Mouse (Mus musculus) liver, adult 2 months (tissue): ENCODE results near the gene Sh3bp4.
A peak's percentile ranks its signal among the peaks of the same experiment; 100 is the strongest.

Experiments
- CTCF ChIP-seq: fragments of 200-500 bp; IDR thresholded peaks from 2 replicates; pipeline ENCODE4 v1.5.1; 2011; ENCODE audit warnings: low read depth, low read length, control low read depth
- POLR2A ChIP-seq: fragments of 200-500 bp; IDR thresholded peaks from 2 replicates; pipeline ENCODE4 v1.6.1; 2011; ENCODE audit warnings: low read length, control low read depth; ENCODE audit not compliant: insufficient read depth; ENCODE audit errors: extremely low read depth

DNA sequence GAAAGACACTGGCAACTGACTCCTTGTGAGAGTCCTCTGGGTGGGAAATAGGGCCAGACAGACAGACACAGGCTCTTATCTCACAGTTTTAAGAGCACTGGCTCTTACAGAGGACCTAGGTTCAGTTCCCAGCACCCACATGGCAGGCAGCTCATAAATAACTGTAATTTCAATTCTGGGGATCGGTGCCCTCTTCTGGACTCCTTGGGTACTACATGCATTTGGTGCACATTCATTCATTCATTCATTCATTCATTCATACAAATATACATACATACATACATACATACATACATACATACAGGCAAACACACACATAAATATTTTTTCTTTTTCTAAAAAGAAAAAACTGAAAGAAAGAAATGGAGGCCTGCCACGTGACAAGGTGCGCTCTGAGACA is 56.9 kb downstream of the Sh3bp4 start:
- TF ChIP-seq POLR2A (no peak), CTCF (0 out of 2 replicates have a peak, but pooled peaks have one; percentile 7)
